Mouse (Mus musculus) myocyte (in vitro differentiated cells): ENCODE measurements around the gene Ppox.

ENCODE experiments used
- E2F4 ChIP-seq: IDR thresholded peaks from one replicate; pipeline ENCODE4 v1.6.1; 2011; ENCODE audit warnings: mild to moderate bottlenecking, control low read depth, moderate library complexity; ENCODE audit not compliant: insufficient read depth
- MAX ChIP-seq: IDR thresholded peaks from one replicate; pipeline ENCODE4 v1.6.1; 2011; ENCODE audit warnings: low read depth, mild to moderate bottlenecking, control low read depth
- POLR2A ChIP-seq: IDR thresholded peaks from one replicate; pipeline ENCODE4 v1.6.1; 2011; ENCODE audit warnings: low read depth, mild to moderate bottlenecking, control low read depth, moderate library complexity; ENCODE audit not compliant: insufficient read length
- REST ChIP-seq: IDR thresholded peaks from one replicate; pipeline ENCODE4 v1.6.1; 2011; ENCODE audit warnings: mild to moderate bottlenecking, control low read depth, moderate library complexity; ENCODE audit not compliant: insufficient read depth, insufficient read length
- TCF3 ChIP-seq: IDR thresholded peaks from one replicate; pipeline ENCODE4 v1.6.1; 2011; ENCODE audit warnings: low read depth, control low read depth; ENCODE audit not compliant: insufficient read length
- USF1 ChIP-seq: IDR thresholded peaks from one replicate; pipeline ENCODE4 v1.6.1; 2011; ENCODE audit warnings: low read depth, mild to moderate bottlenecking, control low read depth, moderate library complexity

DNA sequence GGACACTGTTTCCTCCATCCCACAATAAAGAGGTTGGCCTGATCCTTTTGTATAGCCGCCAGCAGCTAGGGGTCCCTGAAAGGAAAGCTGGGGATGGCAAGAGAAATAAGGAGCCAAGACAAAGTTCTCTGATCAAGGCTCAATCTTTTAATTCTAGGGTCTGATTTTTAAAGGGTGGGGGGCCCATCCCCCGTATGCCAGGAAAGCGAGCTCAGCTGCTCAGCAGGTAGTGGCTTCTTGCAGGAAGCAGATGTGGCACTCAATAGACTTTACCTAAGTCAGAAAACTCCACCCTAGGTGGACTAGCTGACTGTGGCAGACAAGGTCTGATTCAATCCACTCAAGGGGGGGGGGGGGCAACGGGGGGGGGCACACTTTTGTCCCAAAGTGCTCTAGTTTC lies 54.2 kb downstream of the Ppox start:
- no peak for TF ChIP-seq E2F4
- no peak for TF ChIP-seq MAX
- no peak for TF ChIP-seq TCF3
- TF ChIP-seq USF1: no peak
- no peak for TF ChIP-seq POLR2A
- no peak for TF ChIP-seq REST
